Mouse (Mus musculus) MEL (cell line): Measurements from ENCODE around the gene Ank2. TPM values are rescaled to one million over a fixed set of nuclear protein-coding genes. Genes with fewer than 3 reads are reported as not detected.

Experiments
- DNase-seq: peaks from one replicate; pipeline ENCODE4 v3.0.0; 2011; ENCODE audit warnings: low read depth, low spot score
- H3K27ac ChIP-seq: 2 replicates; pipeline ENCODE4 v1.5.1; 2012; ENCODE audit warnings: low read depth, mild to moderate bottlenecking, control low read depth, low read length, moderate library complexity; ENCODE audit not compliant: control insufficient read depth
- H3K27me3 ChIP-seq, 2 experiments: fragments of 150-350 bp in 1 of 2; sonication (generic) in 1 of 2; 2 replicates each; pipeline ENCODE4 v1.6.1; 2012; ENCODE audit warnings: low read length in 2 of 2, mild to moderate bottlenecking in 2 of 2, improper control_type of control experiment in 1 of 2, moderate library complexity in 1 of 2; ENCODE audit not compliant: insufficient read depth in 2 of 2, control insufficient read depth in 1 of 2
- H3K36me3 ChIP-seq, 2 experiments: 2 replicates each; pipeline ENCODE4 v1.6.1; 2012 to 2014; ENCODE audit warnings: low read length in 2 of 2, improper control_type of control experiment in 1 of 2, inconsistent platforms in 1 of 2, mild to moderate bottlenecking in 1 of 2; ENCODE audit not compliant: insufficient read depth in 2 of 2, control insufficient read depth in 1 of 2
- H3K4me1 ChIP-seq, 2 experiments: fragments of 150-350 bp in 1 of 2; sonication (generic) in 1 of 2; 2 replicates each; pipeline ENCODE4 v1.6.1; 2012; ENCODE audit warnings: low read length in 2 of 2, improper control_type of control experiment in 1 of 2, mild to moderate bottlenecking in 1 of 2; ENCODE audit not compliant: insufficient read depth in 2 of 2, control insufficient read depth in 1 of 2
- H3K4me3 ChIP-seq, 2 experiments: fragments of 150-350 bp in 1 of 2; sonication (generic) in 1 of 2; 2 replicates each; pipeline ENCODE4 v1.5.1; 2012; ENCODE audit warnings: low read depth in 2 of 2, low read length in 2 of 2, mild to moderate bottlenecking in 2 of 2, moderate library complexity in 2 of 2, control low read depth in 1 of 2, improper control_type of control experiment in 1 of 2; ENCODE audit not compliant: control insufficient read depth in 1 of 2, insufficient read depth in 1 of 2
- H3K79me2 ChIP-seq: 2 replicates; pipeline ENCODE4 v1.6.1; 2012; ENCODE audit warnings: mild to moderate bottlenecking, low read length, moderate library complexity; ENCODE audit not compliant: control insufficient read depth, poor library complexity, insufficient read depth
- H3K9ac ChIP-seq: 2 replicates; pipeline ENCODE4 v1.6.1; 2012; ENCODE audit warnings: low read depth, mild to moderate bottlenecking, control low read depth, low read length, moderate library complexity; ENCODE audit not compliant: control insufficient read depth, poor library complexity, severe bottlenecking
- H3K9me3 ChIP-seq: fragments of 150-350 bp; sonication (generic); replicated peaks from 2 replicates; pipeline ENCODE4 v1.6.1; 2012; ENCODE audit warnings: mild to moderate bottlenecking, low read length, improper control_type of control experiment, moderate library complexity; ENCODE audit not compliant: insufficient read depth
- BHLHE40 ChIP-seq: IDR thresholded peaks from 2 replicates; pipeline ENCODE4 v1.6.1; 2012; ENCODE audit warnings: low read depth, mild to moderate bottlenecking, inconsistent platforms, low read length, improper control_type of control experiment, borderline replicate concordance
- CTCF ChIP-seq, 3 experiments: IDR thresholded peaks in 2 of 3; conservative IDR thresholded peaks in 1 of 3; 2 replicates each; pipeline ENCODE4 v1.5.1; 2011 to 2012; ENCODE audit warnings: low read length in 3 of 3, low read depth in 2 of 3, mild to moderate bottlenecking in 2 of 3, improper control_type of control experiment in 1 of 3, inconsistent platforms in 1 of 3, mixed read lengths in 1 of 3, moderate library complexity in 1 of 3; ENCODE audit not compliant: control insufficient read depth in 1 of 3, insufficient read depth in 1 of 3, poor library complexity in 1 of 3, severe bottlenecking in 1 of 3
- EP300 ChIP-seq, 2 experiments: IDR thresholded peaks; 2 replicates each; pipeline ENCODE4 v1.6.1; 2011; ENCODE audit warnings: improper control_type of control experiment in 2 of 2, low read length in 2 of 2, low read depth in 1 of 2, mild to moderate bottlenecking in 1 of 2
- ETS1 ChIP-seq: IDR thresholded peaks from 2 replicates; pipeline ENCODE4 v1.6.1; 2012; ENCODE audit warnings: low read depth, mild to moderate bottlenecking, inconsistent platforms, low read length, improper control_type of control experiment, moderate library complexity
- HCFC1 ChIP-seq: IDR thresholded peaks from 2 replicates; pipeline ENCODE4 v1.6.1; 2012; ENCODE audit warnings: low read depth, mild to moderate bottlenecking, inconsistent platforms, low read length, improper control_type of control experiment, moderate library complexity
- MAFK ChIP-seq: IDR thresholded peaks from 2 replicates; pipeline ENCODE4 v1.6.1; 2011; ENCODE audit warnings: low read depth, mild to moderate bottlenecking, low read length, improper control_type of control experiment, borderline replicate concordance
- NRF1 ChIP-seq: IDR thresholded peaks from 2 replicates; pipeline ENCODE4 v1.6.1; 2014; ENCODE audit warnings: low read depth, mild to moderate bottlenecking, inconsistent platforms, low read length, improper control_type of control experiment, moderate library complexity; ENCODE audit not compliant: poor library complexity, insufficient read depth, severe bottlenecking
- POLR2A ChIP-seq, 2 experiments: IDR thresholded peaks; 2 replicates each; pipeline ENCODE4 v1.6.1; 2011 to 2012; ENCODE audit warnings: low read length in 2 of 2, mild to moderate bottlenecking in 2 of 2, control low read depth in 1 of 2, improper control_type of control experiment in 1 of 2, low read depth in 1 of 2, moderate library complexity in 1 of 2; ENCODE audit not compliant: control insufficient read depth in 1 of 2, insufficient read depth in 1 of 2, poor library complexity in 1 of 2
- POLR2AphosphoS2 ChIP-seq: IDR thresholded peaks from 2 replicates; pipeline ENCODE4 v1.6.1; 2011; ENCODE audit warnings: low read length, improper control_type of control experiment
- RAD21 ChIP-seq: IDR thresholded peaks from 2 replicates; pipeline ENCODE4 v1.6.1; 2011; ENCODE audit warnings: mild to moderate bottlenecking, low read depth, low read length, improper control_type of control experiment
- SMC3 ChIP-seq: IDR thresholded peaks from 2 replicates; pipeline ENCODE4 v1.6.1; 2011; ENCODE audit warnings: low read depth, low read length, improper control_type of control experiment
- TBP ChIP-seq: IDR thresholded peaks from 2 replicates; pipeline ENCODE4 v1.8.0; 2011; ENCODE audit warnings: low read depth, low read length, improper control_type of control experiment
- TCF12 ChIP-seq: IDR thresholded peaks from 2 replicates; pipeline ENCODE4 v1.6.1; 2014; ENCODE audit warnings: low read depth, mild to moderate bottlenecking, inconsistent platforms, low read length, improper control_type of control experiment, moderate library complexity
- USF1 ChIP-seq: IDR thresholded peaks from 2 replicates; pipeline ENCODE4 v1.6.1; 2014; ENCODE audit warnings: low read depth, mild to moderate bottlenecking, inconsistent platforms, low read length, improper control_type of control experiment, moderate library complexity
- USF2 ChIP-seq, 2 experiments: IDR thresholded peaks; 2 replicates each; pipeline ENCODE4 v1.6.1; 2011 to 2012; ENCODE audit warnings: improper control_type of control experiment in 2 of 2, low read length in 2 of 2, borderline replicate concordance in 1 of 2, inconsistent platforms in 1 of 2, low read depth in 1 of 2, mild to moderate bottlenecking in 1 of 2; ENCODE audit not compliant: insufficient read depth in 1 of 2
- ZMIZ1 ChIP-seq: IDR thresholded peaks from 2 replicates; pipeline ENCODE4 v1.6.1; 2012; ENCODE audit warnings: low read depth, mild to moderate bottlenecking, inconsistent platforms, low read length, improper control_type of control experiment, moderate library complexity
- polyA plus RNA-seq, 2 experiments: library from polyadenylated mRNA; stranded (reverse) in 1 of 2; unstranded in 1 of 2; fragments of >175 nt in 1 of 2; fragments of >200 nt in 1 of 2; gene quantifications; 2 replicates each; pipeline versions ENCODE4 v1.2.1 to v1.2.4; 2012; ENCODE audit warnings: low replicate concordance in 2 of 2, low read depth in 1 of 2; ENCODE audit not compliant: insufficient read length in 2 of 2, insufficient read depth in 1 of 2, missing spikeins in 1 of 2
- total RNA-seq: library from RNA; depleted of rRNA; stranded (reverse); fragments of 300-350 nt; gene quantifications from 2 replicates; pipeline ENCODE4 v1.2.3, GENCODE M21; 2012

Ank2 gene
- total and polyA plus RNA-seq, 3 experiments, result 2.7 to 4.5 TPM; not detected in 1

GRCm38 (mm10) chr3:127492663-127493062, 6.5 kb downstream of the Ank2 start:
- H3K4me1 ChIP-seq, result no peaks in the 10 kb centered on the region
- no peak overlapping the region for H3K9ac ChIP-seq
- TF ChIP-seq EP300 (IDR thresholded peaks at IDR 0.05; ENCODE audit: low read depth in 1 of 2, low read length in 2 of 2) (no peak), SMC3 (no peak), BHLHE40 (no peak)
- TF ChIP-seq, all 39 proteins: peak for 0
- no peak overlapping the region for H3K4me3 ChIP-seq
- no peak for DNase-seq
- H3K27me3 ChIP-seq, result no peaks in the 10 kb centered on the region
- H3K36me3 ChIP-seq, result no peaks in the 10 kb centered on the region
- H3K79me2 ChIP-seq, result no peaks in the 10 kb centered on the region
- H3K9me3 ChIP-seq, result no peaks in the 10 kb centered on the region
- H3K27ac ChIP-seq, result no peak overlapping the region

- Histone ChIP-seq H3K4me1 (no peaks in the 10 kb centered on the region), H3K36me3 (no peaks in the 10 kb centered on the region)
- TF ChIP-seq RAD21 (no peak), POLR2A (IDR thresholded peaks at IDR 0.05; ENCODE audit: control insufficient read depth in 1 of 2, insufficient read depth in 1 of 2, low read depth in 1 of 2, low read length in 2 of 2, poor library complexity in 1 of 2) (no peak), USF1 (no peak), ETS1 (no peak), CTCF (IDR thresholded peaks at IDR 0.05 in 2 of 3, conservative IDR thresholded peaks at IDR 0.05 in 1 of 3; ENCODE audit: control insufficient read depth in 1 of 3, insufficient read depth in 1 of 3, low read depth in 2 of 3, low read length in 3 of 3, poor library complexity in 1 of 3, severe bottlenecking in 1 of 3) (no peak), BHLHE40 (no peak), TCF12 (no peak), HCFC1 (no peak), NRF1 (no peak), ZMIZ1 (no peak), MAFK (no peak), TBP (no peak), POLR2AphosphoS2 (no peak), USF2 (IDR thresholded peaks at IDR 0.05; ENCODE audit: borderline replicate concordance in 1 of 2, insufficient read depth in 1 of 2, low read depth in 1 of 2, low read length in 2 of 2) (no peak)
- TF ChIP-seq, all 39 proteins: peak for 0
Observed at GRCm38 (mm10) chr3:127487302-127487701, 11.8 kb downstream of the Ank2 start.

More at GRCm38 (mm10) chr3:127487302-127487701, 11.8 kb downstream of the Ank2 start:
- DNase-seq, result no peak
- Histone ChIP-seq H3K27ac (no peak overlapping the region), H3K79me2 (no peaks in the 10 kb centered on the region), H3K27me3 (no peaks in the 10 kb centered on the region), H3K9me3 (no peaks in the 10 kb centered on the region), H3K4me3 (no peak overlapping the region), H3K9ac (no peak overlapping the region)
